Mouse (Mus musculus): ENCODE measurements around the gene Usp17la. TPM values are rescaled to one million over a fixed set of nuclear protein-coding genes. Genes with fewer than 3 reads are reported as not detected.
"Not testable (repeated sequence)": the region's sequence is repeated elsewhere in the genome, so short reads cannot be mapped to it uniquely, and the experiment has no call there.

Gene Usp17la
- not detected in 2 replicates for polyA plus RNA-seq (2016; fragmentation: Nextera tagmentation; extraction: Ambion mirVana)

- not testable (repeated sequence) for H3K4me1 ChIP-seq (replicated peaks); H3K9ac ChIP-seq (replicated peaks); H3K4me2 ChIP-seq; H3K36me3 ChIP-seq; ATAC-seq (ENCODE audit: insufficient number of reproducible peaks, insufficient read depth, low FRiP score, low TSS enrichment, low read depth); H3K4me3 ChIP-seq (replicated peaks); H3K27me3 ChIP-seq; H3K9me3 ChIP-seq; H3K27ac ChIP-seq
- WGBS: 80% methylated on average over 2 of the region's 2 CpGs
Measured at GRCm38 (mm10) chr7:104856709-104857108, at the start of gene Usp17la. Gene Usp17la (plus strand): TSS chr7:104857009.

GRCm38 (mm10) chr7:104810335-104810734, 46.5 kb upstream of the Usp17la start:
- H3K4me3 ChIP-seq (replicated peaks); H3K27ac ChIP-seq; H3K9ac ChIP-seq (replicated peaks); H3K36me3 ChIP-seq; H3K4me1 ChIP-seq (replicated peaks); H3K4me2 ChIP-seq; H3K9me3 ChIP-seq; H3K27me3 ChIP-seq; ATAC-seq (ENCODE audit: insufficient number of reproducible peaks, insufficient read depth, low FRiP score, low TSS enrichment, low read depth): not testable (repeated sequence)
- WGBS: 86% methylated on average over 8 of the region's 8 CpGs

GRCm38 (mm10) chr7:104842503-104842902, 14.3 kb upstream of the Usp17la start, which contains the start of gene Usp17lb:
Gene Usp17lb (minus strand): TSS chr7:104842603.
- no peak for ATAC-seq (ENCODE audit: insufficient number of reproducible peaks, insufficient read depth, low FRiP score, low TSS enrichment, low read depth)
- Histone ChIP-seq H3K4me3 (replicated peaks) (no peak within 1 kb of the TSS), H3K4me2 (no peak within 1 kb of the TSS), H3K27me3 (no peaks in the 10 kb centered on the region), H3K9me3 (no peaks in the 10 kb centered on the region), H3K36me3 (no peaks in the 10 kb centered on the region), H3K9ac (replicated peaks) (no peak within 1 kb of the TSS), H3K27ac (no peak within 1 kb of the TSS), H3K4me1 (replicated peaks) (no peaks in the 10 kb centered on the region)
- 52% methylated on average over 1 of the region's 1 CpGs for WGBS

DNA sequence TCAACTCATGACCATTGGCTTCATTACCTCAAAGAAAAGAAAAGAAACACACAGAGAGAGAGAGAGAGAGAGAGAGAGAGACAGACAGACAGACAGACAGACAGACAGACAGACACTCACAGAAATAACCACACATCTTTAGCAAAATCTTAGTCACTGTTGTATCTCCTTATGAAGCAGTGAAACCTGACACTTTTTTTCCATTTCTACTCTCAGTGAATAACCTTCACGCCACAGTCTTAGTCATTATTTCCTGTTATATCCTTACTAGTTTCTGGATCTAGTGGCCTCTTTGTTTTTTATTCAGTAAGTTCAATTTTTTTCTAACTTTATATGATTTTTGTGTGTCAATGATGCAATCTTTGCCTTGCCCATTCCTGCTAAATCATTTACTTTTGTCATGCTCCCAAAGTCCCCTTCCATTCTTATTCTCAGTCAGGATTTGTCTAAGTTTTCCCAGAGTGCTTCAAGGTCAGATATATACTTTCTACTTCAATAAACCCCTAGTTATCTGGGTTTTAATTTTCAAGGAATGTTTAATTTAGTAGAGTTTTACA, 13.0 kb upstream of the Usp17la start:
- H3K27me3 ChIP-seq: no peaks in the 10 kb centered on the region
- H3K9me3 ChIP-seq: no peaks in the 10 kb centered on the region
- ATAC-seq (ENCODE audit: insufficient number of reproducible peaks, insufficient read depth, low FRiP score, low TSS enrichment, low read depth): no peak
- H3K4me2 ChIP-seq: no peak overlapping the region
- H3K4me3 ChIP-seq (replicated peaks): no peak overlapping the region
- WGBS: 77% methylated on average over 1 of the region's 1 CpGs
- no peak overlapping the region for H3K27ac ChIP-seq
- H3K9ac ChIP-seq (replicated peaks): no peak overlapping the region
- H3K36me3 ChIP-seq: no peaks in the 10 kb centered on the region
- H3K4me1 ChIP-seq (replicated peaks): no peaks in the 10 kb centered on the region

DNA sequence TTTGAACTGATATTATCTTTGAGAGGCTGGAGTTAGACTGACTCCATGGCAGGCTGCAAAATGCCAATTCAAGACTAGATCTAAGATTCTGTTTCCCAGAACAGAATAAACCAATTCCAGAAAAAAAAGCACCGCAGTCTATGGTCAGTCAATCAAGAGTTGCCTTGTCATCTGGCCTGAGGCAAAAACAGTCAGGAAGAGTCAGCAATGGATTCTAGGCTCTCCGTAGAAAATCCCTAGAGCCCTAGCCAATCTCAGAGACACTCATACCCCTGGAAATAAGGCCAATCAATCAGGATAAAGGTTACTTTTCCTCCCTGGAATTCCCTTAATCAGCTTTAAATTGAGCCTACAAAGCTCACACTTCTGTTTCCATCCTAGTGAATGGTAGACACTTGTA, 5.3 kb upstream of the Usp17la start:
- not testable (repeated sequence) for H3K9ac ChIP-seq (replicated peaks); H3K4me2 ChIP-seq
- WGBS: 82% methylated on average over 2 of the region's 2 CpGs

DNA sequence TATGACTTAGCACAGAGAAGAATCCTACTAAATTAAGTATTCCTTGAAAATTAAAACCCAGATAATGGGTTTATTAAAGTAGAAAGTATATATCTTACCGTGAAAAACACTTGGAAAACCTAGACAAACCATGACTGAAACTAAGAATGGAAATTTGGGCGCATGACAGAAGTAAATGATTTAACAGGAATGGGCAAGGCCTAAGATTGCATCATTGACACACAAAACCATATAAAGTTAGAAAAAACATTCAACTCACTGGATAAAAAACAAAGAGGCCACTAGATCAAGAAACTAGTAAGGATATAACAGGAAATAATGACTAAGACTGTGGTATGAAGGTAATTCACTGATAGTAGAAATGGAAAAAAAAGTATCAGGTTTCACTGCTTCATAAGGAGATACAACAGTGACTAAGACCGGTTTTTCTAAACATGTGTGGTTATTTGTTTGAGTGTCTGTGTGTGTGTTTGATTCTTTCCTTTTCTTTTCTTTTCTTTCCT, 1.5 kb upstream of the Usp17la start:
- no peak overlapping the region for H3K4me2 ChIP-seq
- WGBS: 83% methylated on average over 3 of the region's 3 CpGs
- no peak for ATAC-seq (ENCODE audit: insufficient number of reproducible peaks, insufficient read depth, low FRiP score, low TSS enrichment, low read depth)
- no peak overlapping the region for H3K4me3 ChIP-seq (replicated peaks)
- H3K4me1 ChIP-seq (replicated peaks): no peaks in the 10 kb centered on the region
- no peaks in the 10 kb centered on the region for H3K27me3 ChIP-seq
- no peak overlapping the region for H3K9ac ChIP-seq (replicated peaks)
- no peaks in the 10 kb centered on the region for H3K36me3 ChIP-seq
- no peak overlapping the region for H3K27ac ChIP-seq
- H3K9me3 ChIP-seq: no peaks in the 10 kb centered on the region

More for the DNA sequence above, 5.3 kb upstream of the Usp17la start:
- not testable (repeated sequence) for H3K36me3 ChIP-seq; H3K27ac ChIP-seq; H3K4me1 ChIP-seq (replicated peaks); H3K27me3 ChIP-seq; H3K4me3 ChIP-seq (replicated peaks); ATAC-seq (ENCODE audit: insufficient number of reproducible peaks, insufficient read depth, low FRiP score, low TSS enrichment, low read depth); H3K9me3 ChIP-seq

- no peaks in the 10 kb centered on the region for H3K27me3 ChIP-seq
- H3K4me3 ChIP-seq (replicated peaks): no peak overlapping the region
- H3K4me2 ChIP-seq: no peak overlapping the region
- no peak overlapping the region for H3K9ac ChIP-seq (replicated peaks)
- ATAC-seq (ENCODE audit: insufficient number of reproducible peaks, insufficient read depth, low FRiP score, low TSS enrichment, low read depth): no peak
- H3K27ac ChIP-seq: no peak overlapping the region
- no peaks in the 10 kb centered on the region for H3K9me3 ChIP-seq
- H3K4me1 ChIP-seq (replicated peaks): no peaks in the 10 kb centered on the region
- WGBS: 70% methylated on average over 1 of the region's 1 CpGs
- no peaks in the 10 kb centered on the region for H3K36me3 ChIP-seq
Measured at GRCm38 (mm10) chr7:104857683-104858082, 874 bp downstream of the Usp17la start.

DNA sequence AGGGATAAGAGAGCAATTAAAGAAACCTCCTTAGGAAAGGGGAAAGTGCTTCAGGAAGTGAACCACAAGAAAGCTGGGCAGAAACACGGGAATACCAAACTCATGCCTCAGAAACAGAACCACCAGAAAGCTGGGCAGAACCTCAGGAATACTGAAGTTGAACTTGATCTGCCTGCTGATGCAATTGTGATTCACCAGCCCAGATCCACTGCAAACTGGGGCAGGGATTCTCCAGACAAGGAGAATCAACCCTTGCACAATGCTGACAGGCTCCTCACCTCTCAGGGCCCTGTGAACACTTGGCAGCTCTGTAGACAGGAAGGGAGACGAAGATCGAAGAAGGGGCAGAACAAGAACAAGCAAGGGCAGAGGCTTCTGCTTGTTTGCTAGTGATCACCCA, 4.6 kb downstream of the Usp17la start:
- no peak overlapping the region for H3K9ac ChIP-seq (replicated peaks)
- H3K36me3 ChIP-seq: no peaks in the 10 kb centered on the region
- no peak overlapping the region for H3K4me3 ChIP-seq (replicated peaks)
- no peaks in the 10 kb centered on the region for H3K9me3 ChIP-seq
- H3K4me1 ChIP-seq (replicated peaks): no peaks in the 10 kb centered on the region
- no peaks in the 10 kb centered on the region for H3K27me3 ChIP-seq
- no peak overlapping the region for H3K4me2 ChIP-seq
- H3K27ac ChIP-seq: no peak overlapping the region
- ATAC-seq (ENCODE audit: insufficient number of reproducible peaks, insufficient read depth, low FRiP score, low TSS enrichment, low read depth): no peak
- WGBS: 81% methylated on average over 3 of the region's 3 CpGs

DNA sequence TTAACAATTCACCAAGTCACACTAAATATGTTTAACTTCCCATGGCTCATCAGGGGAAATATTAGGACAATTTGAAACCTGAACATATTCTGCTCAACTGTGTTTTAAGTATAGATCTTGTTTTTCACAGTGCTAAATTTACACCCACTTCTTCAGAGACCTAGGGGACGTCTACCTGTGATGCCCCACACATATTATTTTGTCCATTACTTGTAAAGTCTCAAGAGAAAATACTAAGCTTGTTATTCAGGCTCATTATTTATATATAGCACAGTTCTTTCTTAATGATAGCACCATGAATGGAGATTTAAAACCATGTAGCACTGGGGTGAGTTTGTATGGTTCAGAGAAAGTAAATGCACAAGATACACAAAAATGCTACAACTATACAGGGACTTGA, 20.9 kb downstream of the Usp17la start, which contains the start of gene Olfr665:
Olfr665 (plus strand) TSS at position 301 of the 400 bp plus-strand sequence.
- WGBS: 45% methylated on average over 1 of the region's 1 CpGs
- no peak within 1 kb of the TSS for H3K27ac ChIP-seq
- H3K4me2 ChIP-seq: no peak within 1 kb of the TSS
- no peak for ATAC-seq (ENCODE audit: insufficient number of reproducible peaks, insufficient read depth, low FRiP score, low TSS enrichment, low read depth)
- no peaks in the 10 kb centered on the region for H3K36me3 ChIP-seq
- no peaks in the 10 kb centered on the region for H3K27me3 ChIP-seq
- no peak within 1 kb of the TSS for H3K4me3 ChIP-seq (replicated peaks)
- no peak within 1 kb of the TSS for H3K9ac ChIP-seq (replicated peaks)
- H3K9me3 ChIP-seq: no peaks in the 10 kb centered on the region
- no peaks in the 10 kb centered on the region for H3K4me1 ChIP-seq (replicated peaks)

DNA sequence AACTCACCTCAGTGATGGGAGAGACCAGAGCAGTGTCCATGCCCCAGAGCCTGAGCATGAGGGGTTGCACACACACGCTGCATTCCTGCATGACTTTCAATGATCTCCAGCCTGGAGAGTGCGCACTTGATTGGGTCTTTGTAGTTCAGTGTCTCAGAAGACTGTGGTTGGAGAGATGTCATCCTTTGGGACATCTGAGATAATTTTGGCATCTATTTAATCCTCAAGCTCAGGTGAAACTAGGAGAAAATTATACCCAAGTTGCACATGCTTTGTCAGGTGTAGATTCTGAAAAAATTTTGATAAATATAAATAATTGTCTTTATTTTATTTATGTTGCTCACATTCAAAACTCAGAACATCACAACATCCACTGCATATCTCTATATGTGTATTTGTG, 39.0 kb downstream of the Usp17la start, which contains the start of gene Olfr666:
Olfr666 (minus strand) TSS at position 101 of the 400 bp plus-strand sequence.
- no peaks in the 10 kb centered on the region for H3K27me3 ChIP-seq
- no peak within 1 kb of the TSS for H3K27ac ChIP-seq
- no peak within 1 kb of the TSS for H3K4me3 ChIP-seq (replicated peaks)
- ATAC-seq (ENCODE audit: insufficient number of reproducible peaks, insufficient read depth, low FRiP score, low TSS enrichment, low read depth): no peak
- no peak within 1 kb of the TSS for H3K9ac ChIP-seq (replicated peaks)
- no peaks in the 10 kb centered on the region for H3K36me3 ChIP-seq
- no peak within 1 kb of the TSS for H3K4me2 ChIP-seq
- WGBS: 89% methylated on average over 2 of the region's 2 CpGs
- H3K9me3 ChIP-seq: no peaks in the 10 kb centered on the region
- H3K4me1 ChIP-seq (replicated peaks): no peaks in the 10 kb centered on the region
